Mouse (Mus musculus) liver, embryonic 16.5 days (tissue): ENCODE data around the gene Dtd1. TPM values are rescaled to one million over a fixed set of nuclear protein-coding genes. Genes with fewer than 3 reads are reported as not detected.

Source experiments
- ATAC-seq: fragments of 200-750 bp; cut with Nextera tagmentation; 2 replicates; pipeline ENCODE4 v1.8.0; 2017; ENCODE audit warnings: low read depth, mild to moderate bottlenecking, moderate number of reproducible peaks, moderate library complexity
- H3K27ac ChIP-seq: fragments of 300-500 bp; sonication (generic); 2 replicates; pipeline ENCODE4 v1.5.1; 2014; ENCODE audit warnings: mild to moderate bottlenecking, low read length
- H3K27me3 ChIP-seq: fragments of 300-500 bp; sonication (generic); 2 replicates; pipeline ENCODE4 v1.6.1; 2014; ENCODE audit warnings: low read depth, low read length, mixed read lengths; ENCODE audit not compliant: control insufficient read depth, insufficient read depth
- H3K36me3 ChIP-seq: fragments of 300-500 bp; sonication (generic); 2 replicates; pipeline ENCODE4 v1.6.1; 2014; ENCODE audit warnings: mild to moderate bottlenecking; ENCODE audit not compliant: control insufficient read depth, insufficient read depth
- H3K4me1 ChIP-seq: fragments of 300-500 bp; sonication (generic); 2 replicates; pipeline ENCODE4 v1.6.1; 2014; ENCODE audit warnings: low read depth, low read length, mixed read lengths; ENCODE audit not compliant: control insufficient read depth
- H3K4me2 ChIP-seq: fragments of 300-500 bp; sonication (generic); 2 replicates; pipeline ENCODE4 v1.6.1; 2014; ENCODE audit warnings: low read depth, low read length, mixed read lengths
- H3K4me3 ChIP-seq: fragments of 300-500 bp; sonication (generic); 2 replicates; pipeline ENCODE4 v1.5.1; 2014; ENCODE audit warnings: low read depth, mild to moderate bottlenecking, low read length
- H3K9ac ChIP-seq: fragments of 300-500 bp; sonication (generic); 2 replicates; pipeline ENCODE4 v1.6.1; 2014; ENCODE audit warnings: low read depth, low read length
- H3K9me3 ChIP-seq: fragments of 300-500 bp; sonication (generic); replicated peaks from 2 replicates; pipeline ENCODE4 v1.6.1; 2016; ENCODE audit warnings: low read length; ENCODE audit not compliant: control insufficient read depth
- WGBS: fragments of 180-500 bp; shearing (Covaris S2); extraction: QIAGEN DNeasy Blood & Tissue Kit; methylation state at CpG from one replicate; pipeline ENCODE4 v1.1.7; 2014; ENCODE audit not compliant: insufficient replicate concordance; 5-methylcytosine and 5-hydroxymethylcytosine counted together
- polyA plus RNA-seq: library from polyadenylated mRNA; unstranded; fragments of >200 nt; fragmentation: Nextera tagmentation; extraction: Ambion mirVana; gene quantifications from 2 replicates; pipeline ENCODE4 v1.2.1, GENCODE M21; 2015

The Dtd1 gene
- polyA plus RNA-seq, 1 experiment from 2014 or later, result 14.5 TPM

GRCm38 (mm10) chr2:144637204-144637603 is 37.5 kb downstream of the Dtd1 start:
- Histone ChIP-seq H3K4me1 (no peaks in the 10 kb centered on the region), H3K27me3 (no peaks in the 10 kb centered on the region), H3K27ac (no peak overlapping the region), H3K4me3 (no peak overlapping the region), H3K9ac (no peak overlapping the region), H3K9me3 (no peaks in the 10 kb centered on the region), H3K36me3 (no peaks in the 10 kb centered on the region), H3K4me2 (no peak overlapping the region)
- ATAC-seq, result no peak
- 66% methylated on average over 4 of the region's 4 CpGs for WGBS

- H3K36me3 ChIP-seq, result no peaks in the 10 kb centered on the region
- no peak overlapping the region for H3K4me3 ChIP-seq
- H3K27me3 ChIP-seq, result no peaks in the 10 kb centered on the region
- 77% methylated on average over 12 of the region's 12 CpGs for WGBS
- H3K27ac ChIP-seq, result no peak overlapping the region
- no peak overlapping the region for H3K9ac ChIP-seq
- H3K9me3 ChIP-seq, result no peaks in the 10 kb centered on the region
- H3K4me2 ChIP-seq, result no peak overlapping the region
- no peaks in the 10 kb centered on the region for H3K4me1 ChIP-seq
- ATAC-seq, result no peak
These were observed 38.1 kb downstream of the Dtd1 start for GRCm38 (mm10) chr2:144637671-144638395.

- no peak overlapping the region for H3K4me3 ChIP-seq
- ATAC-seq, result no peak
- H3K9ac ChIP-seq, result no peak overlapping the region
- H3K4me2 ChIP-seq, result no peak overlapping the region
- H3K36me3 ChIP-seq, result no peaks in the 10 kb centered on the region
- H3K9me3 ChIP-seq, result no peaks in the 10 kb centered on the region
- no peak overlapping the region for H3K27ac ChIP-seq
- no peaks in the 10 kb centered on the region for H3K27me3 ChIP-seq
- 56% methylated on average over 4 of the region's 4 CpGs for WGBS
- H3K4me1 ChIP-seq, result no peaks in the 10 kb centered on the region
These were observed 39.0 kb downstream of the Dtd1 start for GRCm38 (mm10) chr2:144638719-144639118.

- no peak overlapping the region for H3K9ac ChIP-seq
- 65% methylated on average over 7 of the region's 7 CpGs for WGBS
These were observed 40.4 kb downstream of the Dtd1 start for GRCm38 (mm10) chr2:144640101-144640500.

GRCm38 (mm10) chr2:144641991-144642390 is 42.3 kb downstream of the Dtd1 start:
- peak; percentile 16; the same call in 1 of the 2 replicates for ATAC-seq
- H3K4me2 ChIP-seq, result no peak overlapping the region
- H3K4me1 ChIP-seq, result no peaks in the 10 kb centered on the region
- H3K36me3 ChIP-seq, result no peaks in the 10 kb centered on the region
- 65% methylated on average over 4 of the region's 4 CpGs for WGBS
- no peak overlapping the region for H3K4me3 ChIP-seq
- no peaks in the 10 kb centered on the region for H3K9me3 ChIP-seq
- H3K9ac ChIP-seq, result no peak overlapping the region
- H3K27me3 ChIP-seq, result no peaks in the 10 kb centered on the region
- no peak overlapping the region for H3K27ac ChIP-seq

More at GRCm38 (mm10) chr2:144640101-144640500, 40.4 kb downstream of the Dtd1 start:
- no peak overlapping the region for H3K4me2 ChIP-seq
- no peaks in the 10 kb centered on the region for H3K4me1 ChIP-seq
- no peak overlapping the region for H3K4me3 ChIP-seq
- no peak for ATAC-seq
- H3K36me3 ChIP-seq, result no peaks in the 10 kb centered on the region
- no peak overlapping the region for H3K27ac ChIP-seq
- H3K9me3 ChIP-seq, result no peaks in the 10 kb centered on the region
- no peaks in the 10 kb centered on the region for H3K27me3 ChIP-seq

- 85% methylated on average over 10 of the region's 10 CpGs for WGBS
These were observed 46.7 kb downstream of the Dtd1 start for GRCm38 (mm10) chr2:144646360-144646759.

GRCm38 (mm10) chr2:144647151-144647550 is 47.5 kb downstream of the Dtd1 start:
- H3K36me3 ChIP-seq, result no peaks in the 10 kb centered on the region
- WGBS, result 73% methylated on average over 4 of the region's 4 CpGs
- no peak for ATAC-seq

More at GRCm38 (mm10) chr2:144646360-144646759, 46.7 kb downstream of the Dtd1 start:
- no peak for ATAC-seq
- no peak overlapping the region for H3K9ac ChIP-seq
- no peak overlapping the region for H3K27ac ChIP-seq
- no peak overlapping the region for H3K4me2 ChIP-seq
- H3K4me3 ChIP-seq, result no peak overlapping the region
- H3K9me3 ChIP-seq, result no peaks in the 10 kb centered on the region
- H3K36me3 ChIP-seq, result no peaks in the 10 kb centered on the region
- no peaks in the 10 kb centered on the region for H3K4me1 ChIP-seq
- no peaks in the 10 kb centered on the region for H3K27me3 ChIP-seq

GRCm38 (mm10) chr2:144649960-144650359 is 50.3 kb downstream of the Dtd1 start:
- Histone ChIP-seq H3K4me3 (no peak overlapping the region), H3K27ac (no peak overlapping the region), H3K4me1 (no peaks in the 10 kb centered on the region), H3K36me3 (no peaks in the 10 kb centered on the region), H3K9me3 (no peaks in the 10 kb centered on the region), H3K27me3 (no peaks in the 10 kb centered on the region), H3K4me2 (no peak overlapping the region), H3K9ac (no peak overlapping the region)
- WGBS, result 70% methylated on average over 1 of the region's 1 CpGs
- no peak for ATAC-seq

More at GRCm38 (mm10) chr2:144647151-144647550, 47.5 kb downstream of the Dtd1 start:
- Histone ChIP-seq H3K9ac (no peak overlapping the region), H3K4me3 (no peak overlapping the region), H3K27me3 (no peaks in the 10 kb centered on the region), H3K9me3 (no peaks in the 10 kb centered on the region), H3K4me1 (no peaks in the 10 kb centered on the region), H3K27ac (no peak overlapping the region), H3K4me2 (no peak overlapping the region)

- Histone ChIP-seq H3K9me3 (no peaks in the 10 kb centered on the region), H3K9ac (no peak overlapping the region), H3K4me2 (no peak overlapping the region), H3K36me3 (no peaks in the 10 kb centered on the region), H3K4me3 (no peak overlapping the region), H3K27ac (no peak overlapping the region), H3K4me1 (no peaks in the 10 kb centered on the region), H3K27me3 (no peaks in the 10 kb centered on the region)
- no peak for ATAC-seq
- WGBS, result 83% methylated on average over 4 of the region's 4 CpGs
These were observed 53.1 kb downstream of the Dtd1 start for GRCm38 (mm10) chr2:144652841-144653240.
